Mouse (Mus musculus) midbrain, embryonic 16.5 days (tissue): ENCODE data around the gene Aqp1. TPM values are rescaled to one million over a fixed set of nuclear protein-coding genes. Genes with fewer than 3 reads are reported as not detected.
A peak's percentile ranks its signal among the peaks of the same experiment; 100 is the strongest.

Experiments used
- ATAC-seq: fragments of 200-750 bp; cut with Nextera tagmentation; 2 replicates; pipeline ENCODE4 v1.8.0; 2017; ENCODE audit warnings: moderate TSS enrichment
- H3K27ac ChIP-seq: fragments of 300-500 bp; sonication (generic); 2 replicates; pipeline ENCODE4 v1.5.1; 2014; ENCODE audit warnings: mild to moderate bottlenecking, low read length, mixed read lengths
- H3K27me3 ChIP-seq: fragments of 300-500 bp; sonication (generic); 2 replicates; pipeline ENCODE4 v1.6.1; 2014; ENCODE audit warnings: low read depth, low read length, mixed read lengths; ENCODE audit not compliant: control insufficient read depth, insufficient read depth
- H3K36me3 ChIP-seq: fragments of 300-500 bp; sonication (generic); 2 replicates; pipeline ENCODE4 v1.6.1; 2014; ENCODE audit warnings: mild to moderate bottlenecking, low read length, moderate library complexity, mixed read lengths; ENCODE audit not compliant: control insufficient read depth, insufficient read depth
- H3K4me1 ChIP-seq: fragments of 300-500 bp; sonication (generic); 2 replicates; pipeline ENCODE4 v1.6.1; 2014; ENCODE audit warnings: mild to moderate bottlenecking, low read length, mixed read lengths; ENCODE audit not compliant: control insufficient read depth, insufficient read depth
- H3K4me2 ChIP-seq: fragments of 300-500 bp; sonication (generic); 2 replicates; pipeline ENCODE4 v1.6.1; 2014; ENCODE audit warnings: mild to moderate bottlenecking, low read length, mixed read lengths
- H3K4me3 ChIP-seq: fragments of 300-500 bp; sonication (generic); 2 replicates; pipeline ENCODE4 v1.5.1; 2014; ENCODE audit warnings: low read depth, mild to moderate bottlenecking, low read length, moderate library complexity, mixed read lengths
- H3K9ac ChIP-seq: fragments of 300-500 bp; sonication (generic); 2 replicates; pipeline ENCODE4 v1.6.1; 2014; ENCODE audit warnings: low read depth, low read length, mixed read lengths
- H3K9me3 ChIP-seq: fragments of 300-500 bp; sonication (generic); replicated peaks from 2 replicates; pipeline ENCODE4 v1.6.1; 2014; ENCODE audit warnings: mild to moderate bottlenecking, low read length, mixed read lengths; ENCODE audit not compliant: control insufficient read depth, poor library complexity, severe bottlenecking
- WGBS: fragments of 180-500 bp; shearing (Covaris S2); extraction: QIAGEN DNeasy Blood & Tissue Kit; methylation state at CpG from one replicate; pipeline ENCODE4 v1.1.7; 2014; 5-methylcytosine and 5-hydroxymethylcytosine counted together
- polyA plus RNA-seq: library from polyadenylated mRNA; unstranded; fragments of >200 nt; fragmentation: Nextera tagmentation; extraction: Ambion mirVana; gene quantifications from 2 replicates; pipeline ENCODE4 v1.2.1, GENCODE M21; 2015

Gene Aqp1
- polyA plus RNA-seq, 1 experiment from 2014 or later: 4.8 TPM

GRCm38 (mm10) chr6:55358731-55359143 lies 22.5 kb downstream of the Aqp1 start:
- Histone ChIP-seq H3K9me3 (no peaks in the 10 kb centered on the region), H3K27ac (no peak overlapping the region), H3K4me3 (no peak overlapping the region), H3K4me1 (no peaks in the 10 kb centered on the region), H3K36me3 (no peaks in the 10 kb centered on the region), H3K27me3 (no peaks in the 10 kb centered on the region), H3K4me2 (no peak overlapping the region), H3K9ac (no peak overlapping the region)
- no peak for ATAC-seq
- WGBS: 17% methylated on average over 2 of the region's 2 CpGs

DNA sequence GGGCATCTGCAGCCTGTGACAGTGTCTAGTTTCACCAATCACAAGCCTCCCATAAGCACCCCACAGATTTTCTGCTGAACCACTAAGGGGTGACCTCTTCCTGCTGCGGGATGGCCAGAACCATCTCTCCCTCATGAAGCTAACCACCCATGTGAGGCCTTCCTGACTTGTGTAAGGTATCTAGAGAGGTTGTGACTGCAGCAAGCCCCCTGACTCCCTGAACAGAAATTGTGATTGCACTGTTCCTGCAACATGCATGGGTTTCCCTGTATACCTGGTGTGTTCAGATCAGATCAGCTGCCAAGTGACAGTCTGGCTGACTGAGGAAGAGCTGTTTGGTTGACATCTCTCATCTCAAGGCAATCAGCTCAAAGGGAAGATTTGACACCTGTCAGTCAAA lies 26.4 kb downstream of the Aqp1 start:
- Histone ChIP-seq H3K4me3 (no peak overlapping the region), H3K4me2 (no peak overlapping the region), H3K4me1 (no peaks in the 10 kb centered on the region), H3K27ac (no peak overlapping the region), H3K9me3 (no peaks in the 10 kb centered on the region), H3K27me3 (no peaks in the 10 kb centered on the region), H3K36me3 (no peaks in the 10 kb centered on the region), H3K9ac (no peak overlapping the region)
- no peak for ATAC-seq
- 100% methylated on average over 1 of the region's 1 CpGs for WGBS

DNA sequence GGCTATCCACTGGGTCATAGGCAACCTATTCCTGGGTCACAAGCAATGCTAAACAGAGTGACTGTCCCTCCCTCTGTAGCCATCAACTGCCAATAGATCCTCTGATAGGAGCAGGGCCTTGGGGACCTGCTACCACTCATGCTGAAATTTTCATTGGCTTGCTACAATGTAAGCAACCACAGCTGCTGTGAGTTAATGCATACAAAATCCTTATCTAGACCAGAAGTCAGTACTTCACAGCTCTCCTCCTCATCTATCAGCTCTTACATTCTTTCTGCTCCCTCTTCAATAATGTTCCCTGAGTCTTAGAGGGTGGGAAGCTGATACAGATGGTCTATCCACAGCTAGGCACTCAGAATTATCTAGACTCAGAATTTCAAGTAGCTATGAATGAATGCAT lies 30.9 kb downstream of the Aqp1 start:
- no peaks in the 10 kb centered on the region for H3K4me1 ChIP-seq
- no peak overlapping the region for H3K27ac ChIP-seq
- H3K36me3 ChIP-seq: no peaks in the 10 kb centered on the region
- H3K9me3 ChIP-seq: no peaks in the 10 kb centered on the region
- ATAC-seq: no peak
- no peak overlapping the region for H3K4me2 ChIP-seq
- no peak overlapping the region for H3K9ac ChIP-seq
- no peak overlapping the region for H3K4me3 ChIP-seq
- no peaks in the 10 kb centered on the region for H3K27me3 ChIP-seq

DNA sequence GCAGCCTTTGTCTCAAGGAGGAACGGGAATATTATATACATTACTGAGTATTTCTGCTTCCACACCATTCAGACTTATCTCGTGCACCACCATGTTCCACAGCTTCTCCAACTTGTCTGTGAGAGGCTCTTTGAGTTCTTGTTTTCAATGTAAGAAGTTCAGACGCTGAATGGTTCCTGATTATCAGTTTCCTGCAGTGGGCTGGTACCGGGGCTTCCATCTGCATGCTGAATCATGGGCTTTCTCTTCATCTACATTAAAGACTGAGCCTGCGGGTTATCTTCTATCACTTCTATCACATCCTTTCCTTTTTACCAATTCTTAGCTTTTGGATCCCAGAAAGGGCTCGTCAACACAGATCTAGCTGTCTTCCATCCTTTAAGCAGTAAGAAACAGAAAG lies 34.6 kb downstream of the Aqp1 start:
- Histone ChIP-seq H3K9me3 (no peaks in the 10 kb centered on the region), H3K4me2 (no peak overlapping the region), H3K36me3 (no peaks in the 10 kb centered on the region), H3K27ac (no peak overlapping the region), H3K9ac (no peak overlapping the region), H3K4me3 (no peak overlapping the region), H3K4me1 (no peaks in the 10 kb centered on the region), H3K27me3 (no peaks in the 10 kb centered on the region)
- WGBS: 88% methylated on average over 6 of the region's 6 CpGs
- ATAC-seq: no peak

DNA sequence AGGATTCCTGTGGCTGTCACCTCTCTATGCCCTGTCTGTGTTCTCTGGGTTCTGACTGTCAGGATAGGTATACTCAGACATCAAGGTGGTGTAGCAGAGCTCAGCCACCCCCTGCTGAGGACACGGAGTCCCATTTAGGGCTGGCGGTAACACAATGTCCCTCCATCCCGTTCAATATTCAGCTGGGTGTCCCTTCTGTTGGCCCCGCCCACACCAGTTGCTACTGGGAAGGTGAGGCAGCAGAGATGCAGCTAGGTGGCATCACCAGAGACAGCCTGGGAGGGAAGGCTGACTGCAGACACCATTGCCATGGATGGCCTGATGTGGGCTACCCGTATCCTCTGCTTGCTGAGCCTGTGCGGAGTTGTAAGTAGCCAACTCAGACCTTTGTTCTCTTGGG lies 39.8 kb downstream of the Aqp1 start, which contains the start of gene Ghrhr:
Ghrhr (plus strand) TSS at position 220 of the 400 bp plus-strand sequence.
- Histone ChIP-seq H3K27ac (no peak within 1 kb of the TSS), H3K4me1 (no peaks in the 10 kb centered on the region), H3K9ac (no peak within 1 kb of the TSS), H3K4me2 (no peak within 1 kb of the TSS), H3K36me3 (no peaks in the 10 kb centered on the region), H3K4me3 (no peak within 1 kb of the TSS), H3K27me3 (no peaks in the 10 kb centered on the region), H3K9me3 (no peaks in the 10 kb centered on the region)
- no peak for ATAC-seq
- WGBS: 83% methylated on average over 6 of the region's 6 CpGs

DNA sequence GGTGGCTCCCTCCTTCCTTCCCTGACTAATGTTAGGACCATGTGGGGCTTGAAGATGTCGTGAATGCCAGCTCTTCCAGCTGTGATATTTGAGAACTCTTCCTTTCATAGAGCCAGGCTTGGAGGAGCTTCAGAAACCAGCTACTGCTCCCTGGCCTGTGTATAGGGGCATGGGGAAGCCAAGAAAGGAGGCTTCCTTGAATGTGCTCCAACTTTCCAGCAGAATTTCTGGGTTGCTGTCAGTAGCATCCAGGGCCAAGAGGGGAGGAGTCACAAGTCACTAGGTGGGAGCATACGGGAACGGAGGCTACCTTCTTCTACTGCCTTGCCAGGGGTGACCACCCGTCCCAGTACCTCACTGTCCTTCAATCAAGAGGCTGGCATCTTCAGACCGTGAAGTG lies 40.3 kb downstream of the Aqp1 start:
- Histone ChIP-seq H3K27ac (no peak overlapping the region), H3K4me3 (no peak overlapping the region), H3K27me3 (no peaks in the 10 kb centered on the region), H3K4me1 (no peaks in the 10 kb centered on the region), H3K36me3 (no peaks in the 10 kb centered on the region), H3K9ac (no peak overlapping the region), H3K4me2 (no peak overlapping the region), H3K9me3 (no peaks in the 10 kb centered on the region)
- WGBS: 80% methylated on average over 5 of the region's 5 CpGs
- ATAC-seq: no peak

GRCm38 (mm10) chr6:55377461-55377860 lies 41.2 kb downstream of the Aqp1 start:
- no peak for ATAC-seq
- H3K9ac ChIP-seq: no peak overlapping the region
- no peak overlapping the region for H3K4me2 ChIP-seq
- no peaks in the 10 kb centered on the region for H3K4me1 ChIP-seq
- WGBS: 90% methylated on average over 4 of the region's 4 CpGs
- no peaks in the 10 kb centered on the region for H3K36me3 ChIP-seq
- no peaks in the 10 kb centered on the region for H3K27me3 ChIP-seq
- no peak overlapping the region for H3K27ac ChIP-seq
- H3K4me3 ChIP-seq: no peak overlapping the region
- H3K9me3 ChIP-seq: no peaks in the 10 kb centered on the region

- H3K4me3 ChIP-seq: no peak overlapping the region
- H3K36me3 ChIP-seq: no peaks in the 10 kb centered on the region
- no peak overlapping the region for H3K4me2 ChIP-seq
- no peak overlapping the region for H3K27ac ChIP-seq
- no peaks in the 10 kb centered on the region for H3K4me1 ChIP-seq
- no peaks in the 10 kb centered on the region for H3K27me3 ChIP-seq
- 43% methylated on average over 3 of the region's 3 CpGs for WGBS
- H3K9ac ChIP-seq: no peak overlapping the region
- H3K9me3 ChIP-seq: no peaks in the 10 kb centered on the region
- peak; percentile 57 for ATAC-seq
Observed at GRCm38 (mm10) chr6:55379641-55380335, 43.6 kb downstream of the Aqp1 start.

DNA sequence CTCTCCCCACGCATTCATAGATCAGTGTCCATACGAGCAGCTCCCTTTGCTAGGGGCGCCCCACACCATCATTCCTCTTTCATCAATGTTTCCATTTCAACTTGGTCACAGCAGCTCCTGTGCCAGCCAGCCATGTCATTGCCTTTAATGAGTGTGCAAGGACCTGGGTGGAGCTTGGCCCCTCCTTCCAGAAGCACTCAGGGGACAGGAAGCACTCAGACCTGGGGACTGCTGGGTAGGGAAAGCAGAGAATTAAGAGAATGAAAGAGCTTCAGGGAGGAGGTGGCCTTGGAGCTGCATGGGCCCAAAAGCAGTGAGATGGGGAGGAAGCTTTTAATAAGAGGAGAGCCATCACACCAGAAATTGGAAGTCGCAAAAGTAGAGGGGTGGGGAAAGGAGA lies 45.7 kb downstream of the Aqp1 start:
- Histone ChIP-seq H3K9me3 (no peaks in the 10 kb centered on the region), H3K36me3 (no peaks in the 10 kb centered on the region), H3K27ac (no peak overlapping the region), H3K27me3 (no peaks in the 10 kb centered on the region), H3K4me1 (no peaks in the 10 kb centered on the region), H3K9ac (no peak overlapping the region), H3K4me3 (no peak overlapping the region), H3K4me2 (no peak overlapping the region)
- WGBS: 75% methylated on average over 4 of the region's 4 CpGs
- no peak for ATAC-seq
